Mouse (Mus musculus) large intestine, adult 2 months (tissue): ENCODE results near the gene Olfr156. TPM values are rescaled to one million over a fixed set of nuclear protein-coding genes. Genes with fewer than 3 reads are reported as not detected.
"Not testable (repeated sequence)": the region's sequence is repeated elsewhere in the genome, so short reads cannot be mapped to it uniquely, and the experiment has no call there.

Source experiments
- DNase-seq: peaks from one replicate; pipeline ENCODE4 v3.0.0-alpha.2; 2012; ENCODE audit warnings: low read depth, low spot score
- WGBS: fragments of 180-500 bp; shearing (Covaris S2); methylation state at CpG from one replicate; pipeline ENCODE4 v1.1.7; 2018; 5-methylcytosine and 5-hydroxymethylcytosine counted together
- polyA plus RNA-seq: library from polyadenylated mRNA; depleted of rRNA; stranded (reverse); fragments of >200 nt; gene quantifications from 2 replicates; pipeline ENCODE4 v1.2.3, GENCODE M21; 2012; rRNA removed

The Olfr156 gene
- polyA plus RNA-seq, result not detected in 2 replicates

GRCm38 (mm10) chr4:43823845-43824337 is at the start of gene Olfr156:
Olfr156 (minus strand) TSS chr4:43823895.
- no peak for DNase-seq
- WGBS, result 12% methylated on average over 7 of the region's 7 CpGs

- no peak for DNase-seq
- WGBS, result 84% methylated on average over 10 of the region's 10 CpGs
Measured at GRCm38 (mm10) chr4:43869821-43870220, 46.1 kb upstream of the Olfr156 start.

- no peak for DNase-seq
- 54% methylated on average over 4 of the region's 4 CpGs for WGBS
Measured at GRCm38 (mm10) chr4:43863298-43863697, 39.6 kb upstream of the Olfr156 start.

- 15% methylated on average over 14 of the region's 14 CpGs for WGBS
- DNase-seq, result peak; percentile 25
Measured at GRCm38 (mm10) chr4:43860744-43861519, 37.2 kb upstream of the Olfr156 start.

- 49% methylated on average over 10 of the region's 10 CpGs for WGBS
- no peak for DNase-seq
Measured at GRCm38 (mm10) chr4:43859886-43860285, 36.2 kb upstream of the Olfr156 start.

- no peak for DNase-seq
- 73% methylated on average over 8 of the region's 8 CpGs for WGBS
Measured at GRCm38 (mm10) chr4:43854101-43854500, 30.4 kb upstream of the Olfr156 start.

GRCm38 (mm10) chr4:43851265-43851664 is 27.6 kb upstream of the Olfr156 start, which contains the start of gene Olfr155:
Olfr155 (plus strand) TSS chr4:43851565.
- no peak for DNase-seq
- WGBS, result 91% methylated on average over 6 of the region's 6 CpGs

GRCm38 (mm10) chr4:43840101-43840500 is 16.4 kb upstream of the Olfr156 start, which contains the start of gene Olfr157:
Olfr157 (minus strand) TSS chr4:43840201.
- WGBS, result 46% methylated on average over 1 of the region's 1 CpGs
- no peak for DNase-seq

- WGBS, result 58% methylated on average over 3 of the region's 3 CpGs
- DNase-seq, result no peak
Measured at GRCm38 (mm10) chr4:43838326-43838725, 14.6 kb upstream of the Olfr156 start.

- WGBS, result 48% methylated on average over 4 of the region's 4 CpGs
- no peak for DNase-seq
Measured at GRCm38 (mm10) chr4:43834749-43835148, 11.1 kb upstream of the Olfr156 start.

- no peak for DNase-seq
- 68% methylated on average over 5 of the region's 5 CpGs for WGBS
Measured at GRCm38 (mm10) chr4:43833752-43834151, 10.1 kb upstream of the Olfr156 start.

GRCm38 (mm10) chr4:43832031-43832430 is 8.3 kb upstream of the Olfr156 start:
- no peak for DNase-seq
- WGBS, result 67% methylated on average over 5 of the region's 5 CpGs

GRCm38 (mm10) chr4:43828806-43829205 is 5.1 kb upstream of the Olfr156 start:
- no peak for DNase-seq
- 84% methylated on average over 4 of the region's 4 CpGs for WGBS

GRCm38 (mm10) chr4:43822896-43823550 is 672 bp downstream of the Olfr156 start:
- DNase-seq, result no peak
- WGBS, result 64% methylated on average over 13 of the region's 13 CpGs

- 38% methylated on average over 7 of the region's 7 CpGs for WGBS
- no peak for DNase-seq
Measured at GRCm38 (mm10) chr4:43798936-43799335, 24.8 kb downstream of the Olfr156 start.

GRCm38 (mm10) chr4:43795844-43796243 is 27.9 kb downstream of the Olfr156 start:
- not testable (repeated sequence) for DNase-seq
- 52% methylated on average over 5 of the region's 5 CpGs for WGBS

- WGBS, result 73% methylated on average over 6 of the region's 6 CpGs
- no peak for DNase-seq
Measured at GRCm38 (mm10) chr4:43795296-43795695, 28.4 kb downstream of the Olfr156 start.

- 26% methylated on average over 2 of the region's 2 CpGs for WGBS
- DNase-seq, result no peak
Measured at GRCm38 (mm10) chr4:43772304-43772703, 51.4 kb downstream of the Olfr156 start.

GRCm38 (mm10) chr4:43771626-43772025 is 52.1 kb downstream of the Olfr156 start:
- WGBS, result 37% methylated on average over 6 of the region's 6 CpGs
- DNase-seq, result no peak

GRCm38 (mm10) chr4:43770909-43771308 is 52.8 kb downstream of the Olfr156 start, which contains the start of gene Olfr159:
Olfr159 (minus strand) TSS chr4:43771009.
- 75% methylated on average over 6 of the region's 6 CpGs for WGBS
- DNase-seq, result no peak
